Mouse (Mus musculus) liver, adult 2 months (tissue): ENCODE measurements at regions not wholly inside any gene's neighbourhood (a gene's known extent, or its start where the extent isn't known, plus 50 kb on each side); places are given as distances from the start of the nearest gene placed in this dataset.

Experiments used
- DNase-seq: peaks from one replicate; pipeline ENCODE4 v3.0.0-alpha.2; 2011; ENCODE audit warnings: low read depth, low spot score; ENCODE audit errors: extremely low read depth
- H3K27ac ChIP-seq: fragments of 200-500 bp; replicated peaks from 2 replicates; pipeline ENCODE4 v1.5.1; 2012; ENCODE audit warnings: low read depth, mild to moderate bottlenecking, control low read depth, inconsistent platforms, low read length; ENCODE audit not compliant: insufficient read depth
- H3K27me3 ChIP-seq: fragments of 200-500 bp; 2 replicates; pipeline ENCODE4 v1.6.1; 2012; ENCODE audit warnings: mild to moderate bottlenecking, moderate library complexity, low read length, inconsistent platforms; ENCODE audit not compliant: control insufficient read depth, insufficient read depth
- H3K36me3 ChIP-seq: fragments of 200-500 bp; 2 replicates; pipeline ENCODE4 v1.6.1; 2012; ENCODE audit warnings: low read length, inconsistent platforms; ENCODE audit not compliant: control insufficient read depth, insufficient read depth
- H3K4me1 ChIP-seq: fragments of 200-500 bp; 2 replicates; pipeline ENCODE4 v1.6.1; 2011; ENCODE audit warnings: low read length; ENCODE audit not compliant: control insufficient read depth, insufficient read depth
- H3K4me3 ChIP-seq: fragments of 200-500 bp; 2 replicates; pipeline ENCODE4 v1.5.1; 2011; ENCODE audit warnings: low read depth, mild to moderate bottlenecking, control low read depth, low read length, moderate library complexity; ENCODE audit not compliant: insufficient read depth
- H3K79me2 ChIP-seq: fragments of 200-500 bp; 2 replicates; pipeline ENCODE4 v1.6.1; 2012; ENCODE audit warnings: inconsistent platforms, mild to moderate bottlenecking, low read length, moderate library complexity; ENCODE audit not compliant: control insufficient read depth, insufficient read depth
- H3K9ac ChIP-seq: fragments of 200-500 bp; 2 replicates; pipeline ENCODE4 v1.6.1; 2012; ENCODE audit warnings: low read depth, mild to moderate bottlenecking, control low read depth, inconsistent platforms, low read length
- CTCF ChIP-seq: fragments of 200-500 bp; IDR thresholded peaks from 2 replicates; pipeline ENCODE4 v1.5.1; 2011; ENCODE audit warnings: low read depth, low read length, control low read depth
- POLR2A ChIP-seq: fragments of 200-500 bp; IDR thresholded peaks from 2 replicates; pipeline ENCODE4 v1.6.1; 2011; ENCODE audit warnings: low read length, control low read depth; ENCODE audit not compliant: insufficient read depth; ENCODE audit errors: extremely low read depth
- WGBS: fragments of 180-500 bp; shearing (Covaris S2); methylation state at CpG from one replicate; pipeline ENCODE4 v1.1.7; 2018; 5-methylcytosine and 5-hydroxymethylcytosine counted together

GRCm38 (mm10) chr13:44372361-44372877 lies 356.9 kb upstream of the Jarid2 start:
- DNase-seq = no peak
- Histone ChIP-seq H3K27me3 (no peaks in the 10 kb centered on the region), H3K79me2 (no peaks in the 10 kb centered on the region), H3K9ac (no peak overlapping the region), H3K4me3 (no peak overlapping the region), H3K4me1 (no peaks in the 10 kb centered on the region), H3K27ac (no peak overlapping the region), H3K36me3 (no peaks in the 10 kb centered on the region)
- 85% methylated on average over 6 of the region's 6 CpGs for WGBS
- TF ChIP-seq POLR2A (no peak), CTCF (no peak)

DNA sequence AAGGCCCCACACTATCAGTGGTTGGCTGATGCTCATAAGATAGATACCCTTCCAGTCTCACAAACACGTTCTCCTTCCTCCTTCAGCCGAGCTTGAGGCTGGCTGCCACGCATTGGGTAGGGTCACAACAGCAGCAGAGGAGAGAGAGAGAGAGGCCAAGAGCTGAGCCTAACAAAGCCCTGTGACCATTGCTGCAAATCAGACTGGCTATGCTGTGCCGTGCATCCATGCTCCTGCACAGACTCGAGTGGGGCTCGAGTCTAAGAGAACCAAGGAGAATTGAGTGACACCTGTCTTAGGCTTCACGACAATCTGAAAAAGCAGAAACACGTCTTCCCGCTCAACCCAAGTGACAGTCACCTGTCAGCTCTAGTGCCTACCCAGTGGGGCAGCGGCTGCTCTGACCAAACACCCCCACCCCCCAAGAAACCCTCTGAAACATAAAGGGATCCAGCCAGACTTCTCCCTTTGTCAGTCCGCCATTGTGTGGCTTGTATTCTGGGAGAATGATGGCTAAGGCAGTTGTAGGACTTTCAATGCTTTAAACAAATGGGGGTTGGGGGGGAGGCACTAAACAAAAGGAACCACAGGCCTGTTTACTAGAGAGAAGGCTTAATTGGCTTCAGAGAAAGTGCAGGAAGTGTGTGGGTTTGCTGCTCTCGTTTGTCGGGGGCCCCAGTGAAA lies 353.7 kb upstream of the Jarid2 start:
- WGBS = 85% methylated on average over 13 of the region's 13 CpGs
- no peaks in the 10 kb centered on the region for H3K27me3 ChIP-seq
- TF ChIP-seq CTCF (no peak), POLR2A (no peak)

GRCm38 (mm10) chr13:44376160-44376488 lies 353.1 kb upstream of the Jarid2 start:
- H3K9ac ChIP-seq = no peak overlapping the region
- no peaks in the 10 kb centered on the region for H3K27me3 ChIP-seq
- no peaks in the 10 kb centered on the region for H3K4me1 ChIP-seq
- no peaks in the 10 kb centered on the region for H3K79me2 ChIP-seq
- WGBS = 63% methylated on average over 3 of the region's 3 CpGs
- no peaks in the 10 kb centered on the region for H3K36me3 ChIP-seq
- no peak overlapping the region for H3K27ac ChIP-seq
- TF ChIP-seq POLR2A (no peak), CTCF (no peak)
- H3K4me3 ChIP-seq = no peak overlapping the region
- DNase-seq = no peak

More for the DNA sequence above, 353.7 kb upstream of the Jarid2 start:
- DNase-seq = no peak
- H3K4me3 ChIP-seq = no peak overlapping the region
- no peaks in the 10 kb centered on the region for H3K79me2 ChIP-seq
- no peak overlapping the region for H3K27ac ChIP-seq
- no peaks in the 10 kb centered on the region for H3K4me1 ChIP-seq
- no peak overlapping the region for H3K9ac ChIP-seq
- H3K36me3 ChIP-seq = no peaks in the 10 kb centered on the region

GRCm38 (mm10) chr13:44381721-44382450 lies 347.4 kb upstream of the Jarid2 start:
- WGBS = 49% methylated on average over 7 of the region's 7 CpGs
- no peak for TF ChIP-seq POLR2A
- 0 out of 2 replicates have a peak, but pooled peaks have one; percentile 3 for TF ChIP-seq CTCF
- DNase-seq = peak; percentile 81
- peaks cover 2% of the 10 kb centered on the region; the same call in 1 of the 2 replicates for H3K4me1 ChIP-seq
- no peak overlapping the region for H3K4me3 ChIP-seq
- no peaks in the 10 kb centered on the region for H3K79me2 ChIP-seq
- no peaks in the 10 kb centered on the region for H3K36me3 ChIP-seq
- no peak overlapping the region for H3K9ac ChIP-seq
- no peak overlapping the region for H3K27ac ChIP-seq
- no peaks in the 10 kb centered on the region for H3K27me3 ChIP-seq

DNA sequence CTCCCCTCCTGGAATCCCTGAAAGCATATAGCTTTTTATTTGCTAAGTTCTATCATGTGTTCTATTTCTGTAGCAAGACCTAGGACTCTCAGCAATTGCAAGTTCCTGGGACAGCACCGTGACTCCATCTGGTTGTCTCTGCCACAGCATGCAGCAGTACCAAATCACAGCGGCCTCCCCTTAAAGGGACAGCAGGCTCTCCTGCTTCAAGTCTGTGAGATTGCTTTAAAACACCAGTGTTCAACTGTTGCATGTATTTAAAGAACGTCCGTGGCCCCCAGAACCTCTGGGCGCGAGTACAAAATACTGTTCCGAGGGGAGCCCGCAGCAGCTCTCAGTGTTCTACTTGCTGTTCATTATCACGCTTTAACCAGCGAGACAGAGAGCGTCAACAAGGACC lies 346.0 kb upstream of the Jarid2 start:
- Histone ChIP-seq H3K27me3 (no peaks in the 10 kb centered on the region), H3K27ac (no peak overlapping the region), H3K4me1 (peaks cover 2% of the 10 kb centered on the region; the same call in 1 of the 2 replicates), H3K4me3 (no peak overlapping the region), H3K9ac (no peak overlapping the region), H3K36me3 (no peaks in the 10 kb centered on the region), H3K79me2 (no peaks in the 10 kb centered on the region)
- 87% methylated on average over 11 of the region's 11 CpGs for WGBS
- DNase-seq = no peak
- TF ChIP-seq CTCF (no peak), POLR2A (no peak)

DNA sequence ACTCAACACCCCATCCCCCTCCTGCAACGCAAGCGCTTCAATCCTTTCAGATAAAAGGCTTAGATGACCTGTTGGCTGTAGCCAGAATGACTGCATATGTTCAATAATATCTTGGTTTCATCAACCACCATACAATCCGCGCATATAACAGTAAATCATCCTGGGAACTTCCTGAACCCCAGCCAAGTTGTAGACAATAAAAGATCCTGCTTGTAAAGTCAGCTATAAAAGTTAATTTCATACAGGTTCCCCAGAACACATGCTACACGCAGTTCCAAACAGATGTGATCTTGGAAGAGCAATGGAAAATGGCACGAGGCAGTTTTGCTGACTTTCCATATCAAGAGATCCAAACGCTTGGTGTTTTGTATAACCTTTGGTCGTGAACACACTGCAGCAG lies 342.5 kb upstream of the Jarid2 start:
- WGBS = 93% methylated on average over 8 of the region's 8 CpGs
- H3K4me1 ChIP-seq = no peaks in the 10 kb centered on the region

More for the DNA sequence above, 342.5 kb upstream of the Jarid2 start:
- TF ChIP-seq CTCF (no peak), POLR2A (no peak)
- DNase-seq = no peak
- H3K36me3 ChIP-seq = no peaks in the 10 kb centered on the region
- H3K27me3 ChIP-seq = no peaks in the 10 kb centered on the region
- no peaks in the 10 kb centered on the region for H3K79me2 ChIP-seq
- H3K9ac ChIP-seq = no peak overlapping the region
- H3K27ac ChIP-seq = no peak overlapping the region
- H3K4me3 ChIP-seq = no peak overlapping the region
